Mouse (Mus musculus): ENCODE measurements around the gene Atp2a2. TPM values are rescaled to one million over a fixed set of nuclear protein-coding genes. Genes with fewer than 3 reads are reported as not detected.

Gene Atp2a2
- 49.8 and 55.9 TPM in 2 replicates for polyA plus RNA-seq (2012; rRNA removed)

GRCm38 (mm10) chr5:122502077-122502941 is at the start of gene Atp2a2:
Gene Atp2a2, minus strand, starts transcription at chr5:122502225.
- peaks cover 7% of the 10 kb centered on the region for H3K4me1 ChIP-seq (ENCODE audit: control insufficient read depth, insufficient read depth, low read length)
- TF ChIP-seq POLR2A (IDR thresholded peaks at IDR 0.05; ENCODE audit: control insufficient read depth, low read depth, low read length) (peak; percentile 92), CTCF (IDR thresholded peaks at IDR 0.05; ENCODE audit: control insufficient read depth, insufficient read depth, insufficient replicate concordance, low read depth, low read length) (0 out of 2 replicates have a peak, but pooled peaks have one; percentile 14)
- no peaks in the 10 kb centered on the region for H3K27me3 ChIP-seq (ENCODE audit: control insufficient read depth, insufficient read depth, low read length)
- no peaks in the 10 kb centered on the region for H3K36me3 ChIP-seq (ENCODE audit: control insufficient read depth, insufficient read depth, low read length)
- H3K27ac ChIP-seq (ENCODE audit: control insufficient read depth, insufficient read depth, low read depth, low read length) = peak within 1 kb of the TSS; percentile 93
- H3K4me3 ChIP-seq (ENCODE audit: control insufficient read depth, low read depth, low read length) = peak within 1 kb of the TSS; percentile 98

GRCm38 (mm10) chr5:122550460-122550859 is 48.4 kb upstream of the Atp2a2 start:
- Histone ChIP-seq H3K27me3 (ENCODE audit: control insufficient read depth, insufficient read depth, low read length) (no peaks in the 10 kb centered on the region), H3K4me3 (ENCODE audit: control insufficient read depth, low read depth, low read length) (no peak overlapping the region), H3K36me3 (ENCODE audit: control insufficient read depth, insufficient read depth, low read length) (no peaks in the 10 kb centered on the region; the same call in 1 of the 2 replicates), H3K27ac (ENCODE audit: control insufficient read depth, insufficient read depth, low read depth, low read length) (no peak overlapping the region), H3K4me1 (ENCODE audit: control insufficient read depth, insufficient read depth, low read length) (no peaks in the 10 kb centered on the region; the same call in 1 of the 2 replicates)
- TF ChIP-seq CTCF (IDR thresholded peaks at IDR 0.05; ENCODE audit: control insufficient read depth, insufficient read depth, insufficient replicate concordance, low read depth, low read length) = no peak
- TF ChIP-seq POLR2A (IDR thresholded peaks at IDR 0.05; ENCODE audit: control insufficient read depth, low read depth, low read length) = no peak

- H3K27ac ChIP-seq (ENCODE audit: control insufficient read depth, insufficient read depth, low read depth, low read length) = peak overlapping the region; percentile 12; the same call in 1 of the 2 replicates
- no peaks in the 10 kb centered on the region for H3K36me3 ChIP-seq (ENCODE audit: control insufficient read depth, insufficient read depth, low read length)
- no peak overlapping the region for H3K4me3 ChIP-seq (ENCODE audit: control insufficient read depth, low read depth, low read length)
- TF ChIP-seq CTCF (IDR thresholded peaks at IDR 0.05; ENCODE audit: control insufficient read depth, insufficient read depth, insufficient replicate concordance, low read depth, low read length) (no peak), POLR2A (IDR thresholded peaks at IDR 0.05; ENCODE audit: control insufficient read depth, low read depth, low read length) (no peak)
- H3K27me3 ChIP-seq (ENCODE audit: control insufficient read depth, insufficient read depth, low read length) = no peaks in the 10 kb centered on the region
- H3K4me1 ChIP-seq (ENCODE audit: control insufficient read depth, insufficient read depth, low read length) = no peaks in the 10 kb centered on the region; the same call in 1 of the 2 replicates
Measured at GRCm38 (mm10) chr5:122548671-122549070, 46.6 kb upstream of the Atp2a2 start.

GRCm38 (mm10) chr5:122547810-122548209 is 45.8 kb upstream of the Atp2a2 start:
- Histone ChIP-seq H3K36me3 (ENCODE audit: control insufficient read depth, insufficient read depth, low read length) (no peaks in the 10 kb centered on the region), H3K4me1 (ENCODE audit: control insufficient read depth, insufficient read depth, low read length) (no peaks in the 10 kb centered on the region; the same call in 1 of the 2 replicates), H3K27me3 (ENCODE audit: control insufficient read depth, insufficient read depth, low read length) (no peaks in the 10 kb centered on the region), H3K4me3 (ENCODE audit: control insufficient read depth, low read depth, low read length) (no peak overlapping the region), H3K27ac (ENCODE audit: control insufficient read depth, insufficient read depth, low read depth, low read length) (0 out of 2 replicates have a peak overlapping the region, but pooled peaks have one; percentile 37)
- TF ChIP-seq POLR2A (IDR thresholded peaks at IDR 0.05; ENCODE audit: control insufficient read depth, low read depth, low read length) (no peak), CTCF (IDR thresholded peaks at IDR 0.05; ENCODE audit: control insufficient read depth, insufficient read depth, insufficient replicate concordance, low read depth, low read length) (no peak)

GRCm38 (mm10) chr5:122547251-122547714 is 45.3 kb upstream of the Atp2a2 start:
- no peaks in the 10 kb centered on the region for H3K36me3 ChIP-seq (ENCODE audit: control insufficient read depth, insufficient read depth, low read length)
- no peaks in the 10 kb centered on the region; the same call in 1 of the 2 replicates for H3K4me1 ChIP-seq (ENCODE audit: control insufficient read depth, insufficient read depth, low read length)
- H3K4me3 ChIP-seq (ENCODE audit: control insufficient read depth, low read depth, low read length) = no peak overlapping the region
- no peak for TF ChIP-seq CTCF (IDR thresholded peaks at IDR 0.05; ENCODE audit: control insufficient read depth, insufficient read depth, insufficient replicate concordance, low read depth, low read length)
- no peak for TF ChIP-seq POLR2A (IDR thresholded peaks at IDR 0.05; ENCODE audit: control insufficient read depth, low read depth, low read length)
- no peaks in the 10 kb centered on the region for H3K27me3 ChIP-seq (ENCODE audit: control insufficient read depth, insufficient read depth, low read length)
- no peak overlapping the region for H3K27ac ChIP-seq (ENCODE audit: control insufficient read depth, insufficient read depth, low read depth, low read length)

GRCm38 (mm10) chr5:122543392-122543791 is 41.4 kb upstream of the Atp2a2 start:
- Histone ChIP-seq H3K27me3 (ENCODE audit: control insufficient read depth, insufficient read depth, low read length) (no peaks in the 10 kb centered on the region), H3K27ac (ENCODE audit: control insufficient read depth, insufficient read depth, low read depth, low read length) (peak overlapping the region; percentile 33), H3K36me3 (ENCODE audit: control insufficient read depth, insufficient read depth, low read length) (no peaks in the 10 kb centered on the region), H3K4me1 (ENCODE audit: control insufficient read depth, insufficient read depth, low read length) (no peaks in the 10 kb centered on the region), H3K4me3 (ENCODE audit: control insufficient read depth, low read depth, low read length) (no peak overlapping the region)
- TF ChIP-seq POLR2A (IDR thresholded peaks at IDR 0.05; ENCODE audit: control insufficient read depth, low read depth, low read length) (no peak), CTCF (IDR thresholded peaks at IDR 0.05; ENCODE audit: control insufficient read depth, insufficient read depth, insufficient replicate concordance, low read depth, low read length) (no peak)

GRCm38 (mm10) chr5:122541871-122542270 is 39.8 kb upstream of the Atp2a2 start:
- Histone ChIP-seq H3K36me3 (ENCODE audit: control insufficient read depth, insufficient read depth, low read length) (no peaks in the 10 kb centered on the region), H3K4me3 (ENCODE audit: control insufficient read depth, low read depth, low read length) (no peak overlapping the region), H3K27ac (ENCODE audit: control insufficient read depth, insufficient read depth, low read depth, low read length) (no peak overlapping the region), H3K4me1 (ENCODE audit: control insufficient read depth, insufficient read depth, low read length) (no peaks in the 10 kb centered on the region), H3K27me3 (ENCODE audit: control insufficient read depth, insufficient read depth, low read length) (no peaks in the 10 kb centered on the region)
- no peak for TF ChIP-seq POLR2A (IDR thresholded peaks at IDR 0.05; ENCODE audit: control insufficient read depth, low read depth, low read length)
- TF ChIP-seq CTCF (IDR thresholded peaks at IDR 0.05; ENCODE audit: control insufficient read depth, insufficient read depth, insufficient replicate concordance, low read depth, low read length) = no peak
